Mouse (Mus musculus) activated CD4-positive, CD25-positive, alpha-beta regulatory T cell, adult 4 months (primary cell): ENCODE data around the gene Coq4. TPM values are rescaled to one million over a fixed set of nuclear protein-coding genes. Genes with fewer than 3 reads are reported as not detected.
"Not testable (repeated sequence)": the region's sequence is repeated elsewhere in the genome, so short reads cannot be mapped to it uniquely, and the experiment has no call there.

Experiments used
- ATAC-seq: one replicate; pipeline ENCODE4 v1.8.0; 2017
- polyA plus RNA-seq, 2 experiments: library from polyadenylated mRNA; unstranded; fragments of 100-300 nt; shearing (Covaris generic); gene quantifications; one replicate each; pipeline ENCODE4 v1.2.1; 2017

Coq4 gene
- polyA plus RNA-seq: 10 to 100 TPM in 1 of 2 experiments, 1 to 10 TPM in 1; 5.8 to 10.5 TPM

GRCm38 (mm10) chr2:29787104-29787917, at the start of gene Coq4:
TSS of gene Coq4 (plus strand) at chr2:29787493.
- ATAC-seq: peak; percentile 91

GRCm38 (mm10) chr2:29738799-29739198, 48.5 kb upstream of the Coq4 start:
- ATAC-seq: no peak

GRCm38 (mm10) chr2:29739368-29739767, 47.9 kb upstream of the Coq4 start:
- ATAC-seq: no peak

- ATAC-seq: no peak
Measured at GRCm38 (mm10) chr2:29741207-29741606, 46.1 kb upstream of the Coq4 start.

GRCm38 (mm10) chr2:29744256-29744655, 43.0 kb upstream of the Coq4 start:
- no peak for ATAC-seq

GRCm38 (mm10) chr2:29747188-29747782, 40.0 kb upstream of the Coq4 start:
- no peak for ATAC-seq

- ATAC-seq: no peak
Measured at GRCm38 (mm10) chr2:29747852-29748251, 39.4 kb upstream of the Coq4 start.

- ATAC-seq: no peak
Measured at GRCm38 (mm10) chr2:29748499-29748898, 38.8 kb upstream of the Coq4 start.

GRCm38 (mm10) chr2:29751497-29751896, 35.8 kb upstream of the Coq4 start, which contains the start of gene Gm13420:
TSS of gene Gm13420 (minus strand) at chr2:29751685.
- ATAC-seq: no peak

- no peak for ATAC-seq
Measured at GRCm38 (mm10) chr2:29752397-29752796, 34.9 kb upstream of the Coq4 start.

- no peak for ATAC-seq
Measured at GRCm38 (mm10) chr2:29755693-29756092, 31.6 kb upstream of the Coq4 start.

GRCm38 (mm10) chr2:29764831-29765230, 22.5 kb upstream of the Coq4 start:
- ATAC-seq: no peak

GRCm38 (mm10) chr2:29767976-29768709, 19.1 kb upstream of the Coq4 start:
- no peak for ATAC-seq

- no peak for ATAC-seq
Measured at GRCm38 (mm10) chr2:29768901-29769300, 18.4 kb upstream of the Coq4 start.

- no peak for ATAC-seq
Measured at GRCm38 (mm10) chr2:29770162-29770561, 17.1 kb upstream of the Coq4 start.

- ATAC-seq: no peak
Measured at GRCm38 (mm10) chr2:29771611-29772461, 15.5 kb upstream of the Coq4 start.

GRCm38 (mm10) chr2:29773323-29773722, 14.0 kb upstream of the Coq4 start:
- ATAC-seq: no peak

- not testable (repeated sequence) for ATAC-seq
Measured at GRCm38 (mm10) chr2:29781256-29781655, 6.0 kb upstream of the Coq4 start.

GRCm38 (mm10) chr2:29784290-29784689, 3.0 kb upstream of the Coq4 start:
- ATAC-seq: no peak

- peak; percentile 73 for ATAC-seq
Measured at GRCm38 (mm10) chr2:29787937-29788681, 816 bp downstream of the Coq4 start, which contains the start of gene Trub2. TSS of gene Trub2 (minus strand) at chr2:29788502.

GRCm38 (mm10) chr2:29792772-29793487, 5.6 kb downstream of the Coq4 start:
- no peak for ATAC-seq
